Mouse (Mus musculus) stomach, postnatal 0 days (tissue): Measurements from ENCODE around the gene Taf13.

Experiments used
- CTCF ChIP-seq: IDR thresholded peaks from 2 replicates; pipeline ENCODE4 v1.5.1; 2016; ENCODE audit warnings: antibody characterized with exemption, low read depth, mild to moderate bottlenecking, moderate library complexity
- EP300 ChIP-seq: optimal IDR thresholded peaks from 2 replicates; pipeline ENCODE3; 2016; ENCODE audit warnings: antibody characterized with exemption

- TF ChIP-seq CTCF (no peak), EP300 (no peak)
These were observed 19.5 kb downstream of the Taf13 start, which contains the start of gene Wdr47 for GRCm38 (mm10) chr3:108590786-108591529.
